Mouse (Mus musculus) heart, embryonic 13.5 days (tissue): ENCODE data around the gene Evi2. TPM values are rescaled to one million over a fixed set of nuclear protein-coding genes. Genes with fewer than 3 reads are reported as not detected.

ENCODE experiments used
- ATAC-seq: fragments of 200-750 bp; cut with Nextera tagmentation; 2 replicates; pipeline ENCODE4 v1.8.0; 2017; ENCODE audit warnings: moderate TSS enrichment; ENCODE audit not compliant: insufficient number of reproducible peaks, low FRiP score, low TSS enrichment; ENCODE audit errors: extremely low read depth
- H3K27ac ChIP-seq: fragments of 300-500 bp; sonication (generic); replicated peaks from 2 replicates; pipeline ENCODE4 v1.5.1; 2015; ENCODE audit warnings: moderate library complexity, mild to moderate bottlenecking, inconsistent platforms
- H3K27me3 ChIP-seq: fragments of 300-500 bp; sonication (generic); replicated peaks from 2 replicates; pipeline ENCODE4 v1.6.1; 2015; ENCODE audit warnings: mild to moderate bottlenecking, inconsistent platforms
- H3K36me3 ChIP-seq: fragments of 300-500 bp; sonication (generic); 2 replicates; pipeline ENCODE4 v1.6.1; 2015; ENCODE audit warnings: mild to moderate bottlenecking, inconsistent platforms
- H3K4me1 ChIP-seq: fragments of 300-500 bp; sonication (generic); 2 replicates; pipeline ENCODE4 v1.6.1; 2015; ENCODE audit warnings: inconsistent platforms
- H3K4me2 ChIP-seq: fragments of 300-500 bp; sonication (generic); 2 replicates; pipeline ENCODE4 v1.6.1; 2015; ENCODE audit warnings: inconsistent platforms, mild to moderate bottlenecking, moderate library complexity
- H3K4me3 ChIP-seq: fragments of 300-500 bp; sonication (generic); 2 replicates; pipeline ENCODE4 v1.5.1; 2015; ENCODE audit warnings: moderate library complexity, mild to moderate bottlenecking, inconsistent platforms
- H3K9ac ChIP-seq: fragments of 300-500 bp; sonication (generic); 2 replicates; pipeline ENCODE4 v1.6.1; 2015; ENCODE audit warnings: inconsistent platforms, mild to moderate bottlenecking, moderate library complexity
- H3K9me3 ChIP-seq: fragments of 300-500 bp; sonication (generic); 2 replicates; pipeline ENCODE4 v1.6.1; 2016; ENCODE audit warnings: inconsistent platforms
- WGBS: fragments of 180-500 bp; shearing (Covaris S2); methylation state at CpG from one replicate; pipeline ENCODE4 v1.1.7; 2015; ENCODE audit warnings: mixed read lengths; 5-methylcytosine and 5-hydroxymethylcytosine counted together
- polyA plus RNA-seq: library from polyadenylated mRNA; unstranded; fragments of >200 nt; fragmentation: Nextera tagmentation; extraction: Ambion mirVana; gene quantifications from 2 replicates; pipeline ENCODE4 v1.2.1, GENCODE M21; 2015

The Evi2 gene
- polyA plus RNA-seq, 1 experiment from 2014 or later: 0.45 TPM

GRCm38 (mm10) chr11:79502917-79503316 lies 27.5 kb downstream of the Evi2 start:
- WGBS: 73% methylated on average over 2 of the region's 2 CpGs
- Histone ChIP-seq H3K36me3 (no peaks in the 10 kb centered on the region), H3K4me2 (no peak overlapping the region), H3K4me1 (no peaks in the 10 kb centered on the region), H3K9me3 (no peaks in the 10 kb centered on the region), H3K9ac (no peak overlapping the region), H3K27me3 (no peaks in the 10 kb centered on the region), H3K4me3 (no peak overlapping the region), H3K27ac (no peak overlapping the region)
- no peak for ATAC-seq

GRCm38 (mm10) chr11:79494976-79495800 lies 35.2 kb downstream of the Evi2 start:
- Histone ChIP-seq H3K36me3 (peaks cover 12% of the 10 kb centered on the region), H3K9ac (no peak overlapping the region), H3K27me3 (no peaks in the 10 kb centered on the region), H3K4me2 (no peak overlapping the region), H3K27ac (no peak overlapping the region), H3K4me1 (peaks cover 15% of the 10 kb centered on the region), H3K9me3 (no peaks in the 10 kb centered on the region), H3K4me3 (no peak overlapping the region)
- no peak for ATAC-seq
- WGBS: 71% methylated on average over 10 of the region's 10 CpGs

- Histone ChIP-seq H3K27ac (no peak overlapping the region), H3K36me3 (peaks cover 49% of the 10 kb centered on the region), H3K9ac (no peak overlapping the region), H3K4me1 (no peaks in the 10 kb centered on the region), H3K27me3 (no peaks in the 10 kb centered on the region), H3K4me3 (no peak overlapping the region), H3K9me3 (no peaks in the 10 kb centered on the region), H3K4me2 (no peak overlapping the region)
- ATAC-seq: no peak
These were observed 45.7 kb downstream of the Evi2 start for GRCm38 (mm10) chr11:79484721-79485120.

- Histone ChIP-seq H3K4me1 (no peaks in the 10 kb centered on the region), H3K9me3 (no peaks in the 10 kb centered on the region), H3K4me2 (no peak overlapping the region), H3K9ac (no peak overlapping the region), H3K36me3 (peaks cover 47% of the 10 kb centered on the region), H3K27me3 (no peaks in the 10 kb centered on the region), H3K27ac (no peak overlapping the region), H3K4me3 (no peak overlapping the region)
- ATAC-seq: no peak
- 82% methylated on average over 7 of the region's 7 CpGs for WGBS
These were observed 46.4 kb downstream of the Evi2 start for GRCm38 (mm10) chr11:79483876-79484528.

- Histone ChIP-seq H3K36me3 (peaks cover 50% of the 10 kb centered on the region), H3K9me3 (no peaks in the 10 kb centered on the region), H3K9ac (no peak overlapping the region), H3K4me1 (no peaks in the 10 kb centered on the region), H3K4me3 (no peak overlapping the region), H3K27ac (no peak overlapping the region), H3K27me3 (no peaks in the 10 kb centered on the region), H3K4me2 (no peak overlapping the region)
- no peak for ATAC-seq
- 86% methylated on average over 6 of the region's 6 CpGs for WGBS
These were observed 47.0 kb downstream of the Evi2 start for GRCm38 (mm10) chr11:79483392-79483791.

- Histone ChIP-seq H3K27me3 (no peaks in the 10 kb centered on the region), H3K27ac (no peak overlapping the region), H3K36me3 (peaks cover 60% of the 10 kb centered on the region), H3K9ac (no peak overlapping the region), H3K4me1 (peaks cover 8% of the 10 kb centered on the region), H3K4me2 (no peak overlapping the region), H3K9me3 (no peaks in the 10 kb centered on the region), H3K4me3 (no peak overlapping the region)
- 85% methylated on average over 1 of the region's 1 CpGs for WGBS
- no peak for ATAC-seq
These were observed 62.3 kb downstream of the Evi2 start for GRCm38 (mm10) chr11:79468097-79468496.

Other genes starting within 250 kb of the Evi2 start
- not detected in 2 replicates for gene Gm9964, start 233.7 kb downstream of the Evi2 start, polyA plus RNA-seq
- gene Nf1, start 190.9 kb downstream of the Evi2 start, polyA plus RNA-seq: 4.6 and 5.3 TPM in 2 replicates
- gene Omg, start 26.5 kb downstream of the Evi2 start, polyA plus RNA-seq: 0.10 and 0.11 TPM in 2 replicates
- 0.51 and 0.66 TPM in 2 replicates for gene Evi2b, start 6.8 kb downstream of the Evi2 start, polyA plus RNA-seq
- 1.9 and 2.7 TPM in 2 replicates for gene Evi2a, start within 50 bp of the Evi2 start, polyA plus RNA-seq
- gene Rab11fip4, start 60.6 kb upstream of the Evi2 start, polyA plus RNA-seq: 0.31 and 0.37 TPM in 2 replicates